Mouse (Mus musculus) ES-Bruce4 (cell line): ENCODE data around the gene Mrpl27.

ENCODE experiments used
- CTCF ChIP-seq: IDR thresholded peaks from one replicate; pipeline ENCODE4 v1.8.1; 2011; ENCODE audit warnings: low read depth, low read length
- POLR2A ChIP-seq: IDR thresholded peaks from one replicate; pipeline ENCODE4 v1.8.1; 2011; ENCODE audit warnings: low read length; ENCODE audit not compliant: insufficient read depth

DNA sequence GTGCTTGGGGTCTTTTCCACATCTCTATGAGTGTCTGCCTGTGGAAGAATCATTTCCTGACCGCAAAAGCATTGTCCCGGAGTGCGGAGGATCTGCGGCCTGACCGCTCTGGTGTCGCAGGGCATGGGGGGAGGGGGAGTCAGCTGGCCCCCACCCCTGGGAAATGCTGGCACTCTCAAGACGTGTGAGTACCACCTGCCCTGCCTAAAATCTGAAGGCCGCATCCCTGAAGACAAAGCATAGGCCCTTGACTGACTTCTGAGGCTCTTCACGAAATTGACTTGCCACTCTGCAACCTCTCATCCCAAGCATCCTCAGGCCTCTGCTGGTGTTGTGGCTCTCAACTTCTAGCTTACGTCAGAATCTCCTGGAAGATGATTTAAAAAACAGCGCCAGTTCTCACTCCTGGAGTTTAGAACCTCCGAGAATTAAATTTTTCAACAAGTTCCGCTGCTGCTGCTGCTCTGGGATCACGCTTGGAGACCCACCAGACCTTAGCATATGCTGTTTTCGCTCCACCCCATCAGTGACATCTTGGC, 24.1 kb downstream of the Mrpl27 start:
- TF ChIP-seq POLR2A = no peak
- no peak for TF ChIP-seq CTCF
